Mouse (Mus musculus): ENCODE data around the gene Pou3f1. TPM values are rescaled to one million over a fixed set of nuclear protein-coding genes. Genes with fewer than 3 reads are reported as not detected.

The Pou3f1 gene
- polyA plus RNA-seq, 1 experiment from 2014 or later, result not detected

DNA sequence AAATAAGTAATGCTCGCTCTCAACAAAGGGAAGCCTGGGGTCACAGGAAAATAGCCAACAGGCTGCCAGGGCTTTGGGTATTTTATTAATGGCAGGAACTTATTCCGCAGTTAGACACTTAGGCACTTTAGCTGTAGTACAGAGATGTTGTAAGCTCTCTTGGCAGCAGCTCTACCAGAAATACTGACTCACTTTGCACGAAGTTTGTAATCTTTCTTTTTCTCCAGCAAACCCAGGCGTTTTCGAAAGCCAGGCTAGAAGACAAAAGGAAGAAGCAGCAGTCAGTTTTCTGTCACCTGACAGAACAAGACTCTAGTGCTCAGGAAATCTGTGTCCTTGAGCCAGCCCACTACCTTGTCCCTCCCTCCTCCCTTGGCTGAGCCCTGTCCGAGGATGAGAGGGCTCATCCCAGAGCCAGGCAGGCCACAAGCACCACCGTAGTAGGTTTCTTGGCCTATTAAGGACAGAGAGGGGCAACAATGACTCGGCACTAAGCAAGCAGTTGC lies 29.3 kb downstream of the Pou3f1 start:
- WGBS (ENCODE audit: insufficient replicate concordance), result 70% methylated on average over 8 of the region's 8 CpGs
- no peak overlapping the region for H3K27ac ChIP-seq (ENCODE audit: low read length)
- no peak overlapping the region for H3K4me2 ChIP-seq (ENCODE audit: low read depth, low read length)
- peaks cover 15% of the 10 kb centered on the region for H3K36me3 ChIP-seq (ENCODE audit: control insufficient read depth, insufficient read depth)
- H3K27me3 ChIP-seq (ENCODE audit: control insufficient read depth, insufficient read depth, low read depth, low read length), result no peaks in the 10 kb centered on the region
- H3K4me3 ChIP-seq (ENCODE audit: low read depth, low read length), result no peak overlapping the region
- no peak overlapping the region for H3K9ac ChIP-seq (ENCODE audit: low read depth, low read length)
- ATAC-seq (ENCODE audit: low read depth), result no peak
- H3K4me1 ChIP-seq (ENCODE audit: control insufficient read depth, low read depth, low read length), result no peaks in the 10 kb centered on the region; the same call in 1 of the 2 replicates
- no peaks in the 10 kb centered on the region for H3K9me3 ChIP-seq (replicated peaks; ENCODE audit: control insufficient read depth, low read length)

DNA sequence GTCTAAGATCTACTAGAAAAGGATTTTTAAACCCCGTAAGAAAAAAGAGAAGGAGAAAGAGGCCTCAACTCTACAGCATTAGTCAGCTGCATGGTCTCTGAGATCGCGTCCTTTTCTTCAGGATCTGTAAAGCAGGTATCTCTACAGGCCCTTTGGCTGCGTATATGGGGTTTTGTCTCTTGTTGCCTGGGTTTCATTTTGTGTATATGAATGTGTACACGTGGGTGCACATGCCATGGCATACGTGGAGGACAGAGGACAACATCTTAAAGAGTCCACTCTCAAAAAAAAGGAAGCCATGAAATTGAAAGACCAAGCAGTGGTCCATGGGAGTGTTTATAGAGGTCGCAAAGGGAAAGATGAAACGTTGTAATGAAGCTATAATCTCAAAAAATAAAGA lies 34.8 kb downstream of the Pou3f1 start:
- Histone ChIP-seq H3K4me1 (ENCODE audit: control insufficient read depth, low read depth, low read length) (peaks cover 27% of the 10 kb centered on the region), H3K9ac (ENCODE audit: low read depth, low read length) (no peak overlapping the region), H3K9me3 (replicated peaks; ENCODE audit: control insufficient read depth, low read length) (no peaks in the 10 kb centered on the region), H3K4me2 (ENCODE audit: low read depth, low read length) (no peak overlapping the region), H3K27me3 (ENCODE audit: control insufficient read depth, insufficient read depth, low read depth, low read length) (no peaks in the 10 kb centered on the region), H3K27ac (ENCODE audit: low read length) (no peak overlapping the region), H3K36me3 (ENCODE audit: control insufficient read depth, insufficient read depth) (no peaks in the 10 kb centered on the region), H3K4me3 (ENCODE audit: low read depth, low read length) (no peak overlapping the region)
- WGBS (ENCODE audit: insufficient replicate concordance), result 59% methylated on average over 8 of the region's 8 CpGs
- ATAC-seq (ENCODE audit: low read depth), result no peak

DNA sequence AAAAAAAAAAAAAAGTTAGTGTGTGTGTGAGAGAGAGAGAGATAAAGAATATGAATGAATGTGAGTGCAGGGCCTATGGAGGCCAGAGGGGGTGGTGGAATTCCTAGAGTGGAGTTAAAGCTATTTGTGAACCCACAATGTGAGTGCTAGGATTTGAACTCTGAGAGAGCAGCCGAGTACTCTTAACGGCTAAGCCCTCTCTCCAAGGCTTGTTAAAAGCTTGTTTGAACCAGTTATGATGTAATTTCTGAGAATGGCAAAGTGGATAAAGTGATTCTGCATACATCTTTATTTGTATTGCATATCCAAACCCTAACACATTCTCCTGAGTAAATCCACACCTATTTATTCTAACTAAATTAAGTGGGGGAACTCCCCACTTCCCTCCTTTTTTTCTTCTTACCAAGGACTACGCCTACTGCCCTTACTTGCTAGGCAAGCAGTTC lies 35.8 kb downstream of the Pou3f1 start:
- H3K27ac ChIP-seq (ENCODE audit: low read length), result no peak overlapping the region
- no peaks in the 10 kb centered on the region for H3K36me3 ChIP-seq (ENCODE audit: control insufficient read depth, insufficient read depth)
- H3K4me1 ChIP-seq (ENCODE audit: control insufficient read depth, low read depth, low read length), result peaks cover 27% of the 10 kb centered on the region
- peak overlapping the region; percentile 93 for H3K9ac ChIP-seq (ENCODE audit: low read depth, low read length)
- no peaks in the 10 kb centered on the region for H3K27me3 ChIP-seq (ENCODE audit: control insufficient read depth, insufficient read depth, low read depth, low read length)
- H3K9me3 ChIP-seq (replicated peaks; ENCODE audit: control insufficient read depth, low read length), result no peaks in the 10 kb centered on the region
- ATAC-seq (ENCODE audit: low read depth), result no peak
- peak overlapping the region; percentile 88 for H3K4me3 ChIP-seq (ENCODE audit: low read depth, low read length)
- peak overlapping the region; percentile 70 for H3K4me2 ChIP-seq (ENCODE audit: low read depth, low read length)
- 42% methylated on average over 3 of the region's 3 CpGs for WGBS (ENCODE audit: insufficient replicate concordance)

DNA sequence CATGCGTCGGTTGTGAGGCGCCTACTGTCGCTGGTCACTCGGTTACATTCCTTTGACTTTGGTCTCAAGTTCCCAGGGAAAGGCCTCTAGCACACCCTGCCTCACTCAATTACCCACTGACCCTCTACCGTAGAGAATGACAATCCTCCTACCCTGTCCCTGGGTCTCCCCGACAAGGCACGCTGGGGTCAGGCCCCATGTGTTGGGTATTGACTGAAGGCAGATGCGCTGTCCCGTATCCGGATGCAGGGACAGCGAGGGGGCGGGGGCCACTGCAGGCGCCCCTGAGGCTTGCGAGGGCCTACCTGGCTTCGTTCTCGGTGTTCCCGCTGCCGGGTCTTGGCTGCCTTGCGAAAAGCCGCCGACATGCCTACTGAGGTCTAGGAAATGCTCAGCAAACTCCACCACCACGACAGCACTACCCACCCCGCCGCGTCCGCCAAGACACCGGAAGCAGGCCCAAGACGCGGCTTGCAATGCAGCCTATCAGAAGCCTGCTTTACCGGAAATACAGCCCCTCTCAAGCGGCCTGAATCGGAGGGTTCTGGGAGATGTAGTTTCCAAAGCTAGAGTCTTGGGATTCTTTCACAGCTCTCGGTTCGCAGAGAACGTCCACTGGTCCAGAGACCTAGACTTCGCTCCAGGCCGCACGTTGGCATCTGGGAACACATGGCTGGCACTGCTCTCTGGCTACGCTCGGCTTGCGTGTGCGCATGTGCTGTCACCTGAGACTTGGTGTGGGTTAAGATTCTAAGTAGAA lies 36.7 kb downstream of the Pou3f1 start, which contains the start of gene Utp11:
Gene Utp11 (minus strand): TSS at position 466 of the 760 bp plus-strand sequence.
- Histone ChIP-seq H3K4me2 (ENCODE audit: low read depth, low read length) (peak within 1 kb of the TSS; percentile 70), H3K36me3 (ENCODE audit: control insufficient read depth, insufficient read depth) (no peaks in the 10 kb centered on the region), H3K27ac (ENCODE audit: low read length) (peak within 1 kb of the TSS; percentile 57), H3K27me3 (ENCODE audit: control insufficient read depth, insufficient read depth, low read depth, low read length) (no peaks in the 10 kb centered on the region), H3K4me1 (ENCODE audit: control insufficient read depth, low read depth, low read length) (peaks cover 27% of the 10 kb centered on the region), H3K9ac (ENCODE audit: low read depth, low read length) (peak within 1 kb of the TSS; percentile 93), H3K4me3 (ENCODE audit: low read depth, low read length) (peak within 1 kb of the TSS; percentile 88), H3K9me3 (replicated peaks; ENCODE audit: control insufficient read depth, low read length) (no peaks in the 10 kb centered on the region)
- WGBS (ENCODE audit: insufficient replicate concordance), result under 1% methylated on average over 43 of the region's 43 CpGs
- ATAC-seq (ENCODE audit: low read depth), result peak; percentile 97

DNA sequence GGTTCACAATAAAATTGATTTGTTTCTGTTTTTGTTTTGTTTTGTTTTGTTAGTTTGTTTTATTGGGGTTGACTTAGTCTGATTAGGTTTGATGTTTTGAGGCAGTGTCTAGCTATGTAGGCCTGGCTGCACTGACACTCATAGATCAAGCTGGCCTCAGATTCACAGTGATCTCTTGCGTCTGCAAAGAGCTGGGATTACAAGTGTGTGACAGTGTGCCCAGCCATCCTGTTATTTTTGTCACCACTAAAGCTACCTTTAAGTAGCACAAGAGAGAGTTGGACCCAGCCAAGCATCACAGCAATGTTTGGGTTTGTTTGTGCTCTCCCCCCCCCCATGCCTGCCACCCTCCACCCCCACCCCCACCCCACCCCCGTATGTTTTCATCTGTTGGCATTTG lies 38.0 kb downstream of the Pou3f1 start:
- Histone ChIP-seq H3K27ac (ENCODE audit: low read length) (no peak overlapping the region), H3K27me3 (ENCODE audit: control insufficient read depth, insufficient read depth, low read depth, low read length) (no peaks in the 10 kb centered on the region), H3K9me3 (replicated peaks; ENCODE audit: control insufficient read depth, low read length) (no peaks in the 10 kb centered on the region), H3K9ac (ENCODE audit: low read depth, low read length) (no peak overlapping the region), H3K4me1 (ENCODE audit: control insufficient read depth, low read depth, low read length) (peaks cover 27% of the 10 kb centered on the region), H3K36me3 (ENCODE audit: control insufficient read depth, insufficient read depth) (no peaks in the 10 kb centered on the region), H3K4me2 (ENCODE audit: low read depth, low read length) (no peak overlapping the region), H3K4me3 (ENCODE audit: low read depth, low read length) (no peak overlapping the region)
- 68% methylated on average over 2 of the region's 2 CpGs for WGBS (ENCODE audit: insufficient replicate concordance)
- no peak for ATAC-seq (ENCODE audit: low read depth)

DNA sequence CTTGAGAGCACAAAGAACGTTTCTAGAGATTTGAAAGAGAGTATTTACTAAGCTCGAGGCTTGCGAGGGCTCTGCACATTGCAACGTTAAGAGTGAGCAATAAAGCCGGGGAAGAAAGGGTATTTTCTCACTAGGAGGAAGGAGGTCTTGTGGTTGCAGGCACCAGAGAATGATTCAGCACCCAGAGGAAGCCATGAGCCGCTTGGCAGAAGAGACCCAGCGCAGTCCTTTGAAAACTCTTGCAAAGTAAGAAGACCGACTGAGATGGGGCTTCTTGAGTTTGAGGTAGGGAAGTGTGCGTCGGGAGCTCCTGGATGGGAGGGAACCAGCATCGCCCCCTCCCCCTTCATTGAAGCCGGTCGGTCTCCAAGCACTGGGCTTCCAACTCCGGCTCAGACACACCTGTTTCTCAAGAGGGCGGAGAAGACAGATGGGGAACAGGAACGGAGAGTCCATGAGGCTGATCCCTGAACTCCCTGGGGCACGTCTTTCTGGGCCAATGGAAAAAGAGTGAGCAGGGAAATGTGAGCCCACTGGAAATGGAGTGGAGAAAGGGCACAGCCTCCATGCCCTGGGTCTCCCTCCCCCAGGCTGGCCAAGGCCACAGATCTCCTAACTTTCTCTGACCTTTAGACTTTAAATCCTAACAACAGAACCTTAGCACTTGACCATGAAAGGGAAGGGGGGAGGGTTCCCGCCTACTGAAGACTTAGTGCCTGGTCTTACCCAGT lies 39.3 kb downstream of the Pou3f1 start:
- H3K36me3 ChIP-seq (ENCODE audit: control insufficient read depth, insufficient read depth), result no peaks in the 10 kb centered on the region
- H3K27ac ChIP-seq (ENCODE audit: low read length), result peak overlapping the region; percentile 35; the same call in 1 of the 2 replicates
- H3K9me3 ChIP-seq (replicated peaks; ENCODE audit: control insufficient read depth, low read length), result no peaks in the 10 kb centered on the region
- 5% methylated on average over 18 of the region's 18 CpGs for WGBS (ENCODE audit: insufficient replicate concordance)
- ATAC-seq (ENCODE audit: low read depth), result no peak
- peak overlapping the region; percentile 36; the same call in 1 of the 2 replicates for H3K9ac ChIP-seq (ENCODE audit: low read depth, low read length)
- peak overlapping the region; percentile 47 for H3K4me2 ChIP-seq (ENCODE audit: low read depth, low read length)
- H3K27me3 ChIP-seq (ENCODE audit: control insufficient read depth, insufficient read depth, low read depth, low read length), result peaks cover 5% of the 10 kb centered on the region
- peaks cover 36% of the 10 kb centered on the region for H3K4me1 ChIP-seq (ENCODE audit: control insufficient read depth, low read depth, low read length)
- H3K4me3 ChIP-seq (ENCODE audit: low read depth, low read length), result peak overlapping the region; percentile 35

DNA sequence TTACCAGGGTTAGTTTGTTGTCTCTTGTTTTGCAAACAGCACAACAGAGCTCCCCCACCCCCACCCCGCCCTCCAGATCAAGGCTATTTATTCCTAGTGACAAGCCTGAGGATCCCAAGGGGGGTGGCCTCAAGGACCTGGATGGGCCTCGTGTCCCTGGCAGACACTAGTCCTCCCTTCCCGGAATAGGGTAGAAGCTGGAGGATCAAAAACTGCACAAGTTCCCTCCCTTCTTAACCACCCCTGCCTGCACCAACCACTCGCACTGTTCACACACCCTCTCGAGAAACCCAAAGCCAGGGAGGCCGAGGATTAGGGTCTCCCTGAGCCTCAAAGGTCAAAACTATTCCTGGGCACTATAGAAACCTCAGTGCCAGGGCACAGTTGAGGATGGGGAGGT lies 43.2 kb downstream of the Pou3f1 start:
- Histone ChIP-seq H3K9ac (ENCODE audit: low read depth, low read length) (no peak overlapping the region), H3K4me3 (ENCODE audit: low read depth, low read length) (no peak overlapping the region)
- 36% methylated on average over 6 of the region's 6 CpGs for WGBS (ENCODE audit: insufficient replicate concordance)

DNA sequence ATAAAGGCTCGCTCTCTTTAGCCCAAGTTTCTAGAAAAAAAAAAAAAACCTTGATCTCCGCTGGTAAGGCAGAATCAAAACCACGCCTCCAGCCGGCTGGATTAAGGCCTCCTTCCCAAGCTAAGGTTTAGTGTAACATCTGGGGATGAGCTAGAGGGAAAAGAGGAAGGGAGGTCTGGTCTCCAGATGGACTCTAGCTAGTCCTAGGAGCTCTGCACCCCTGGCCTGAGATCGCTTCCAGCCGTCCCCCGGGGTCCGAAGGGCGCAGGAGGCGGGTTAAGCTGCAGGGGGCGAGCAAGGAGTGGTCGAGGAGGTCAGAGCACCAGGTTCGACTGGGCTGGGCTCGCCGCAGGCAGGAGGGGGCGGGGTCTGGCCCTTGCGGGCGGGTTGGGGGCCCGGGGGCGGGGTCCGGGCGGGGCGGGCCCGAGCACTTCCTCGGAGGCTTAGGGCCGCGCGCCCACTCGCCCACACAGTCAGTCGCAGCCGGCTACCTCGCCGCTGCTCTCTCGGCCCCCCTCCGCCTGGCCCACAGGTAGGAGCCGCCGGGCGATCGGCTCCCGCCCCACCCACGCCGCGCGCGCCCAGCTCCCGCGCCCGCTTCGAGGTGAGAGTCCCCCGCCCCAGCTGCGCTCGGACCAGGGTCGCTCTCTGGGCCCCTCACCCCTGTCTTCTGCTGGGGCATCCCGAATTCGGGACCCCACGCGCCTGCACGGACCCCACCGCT lies 43.8 kb downstream of the Pou3f1 start, which contains the start of gene Fhl3:
Gene Fhl3 (plus strand): TSS at position 454 of the 724 bp plus-strand sequence.
- peaks cover 15% of the 10 kb centered on the region for H3K27me3 ChIP-seq (ENCODE audit: control insufficient read depth, insufficient read depth, low read depth, low read length)

More for the DNA sequence above, 43.2 kb downstream of the Pou3f1 start:
- Histone ChIP-seq H3K27me3 (ENCODE audit: control insufficient read depth, insufficient read depth, low read depth, low read length) (peaks cover 15% of the 10 kb centered on the region), H3K9me3 (replicated peaks; ENCODE audit: control insufficient read depth, low read length) (no peaks in the 10 kb centered on the region), H3K27ac (ENCODE audit: low read length) (no peak overlapping the region), H3K4me1 (ENCODE audit: control insufficient read depth, low read depth, low read length) (peaks cover 31% of the 10 kb centered on the region), H3K36me3 (ENCODE audit: control insufficient read depth, insufficient read depth) (no peaks in the 10 kb centered on the region), H3K4me2 (ENCODE audit: low read depth, low read length) (peak overlapping the region; percentile 72; the same call in 1 of the 2 replicates)
- ATAC-seq (ENCODE audit: low read depth), result no peak

More for the DNA sequence above, 43.8 kb downstream of the Pou3f1 start, which contains the start of gene Fhl3:
- Histone ChIP-seq H3K4me1 (ENCODE audit: control insufficient read depth, low read depth, low read length) (peaks cover 38% of the 10 kb centered on the region), H3K4me2 (ENCODE audit: low read depth, low read length) (peak within 1 kb of the TSS; percentile 72), H3K4me3 (ENCODE audit: low read depth, low read length) (peak within 1 kb of the TSS; percentile 69), H3K9me3 (replicated peaks; ENCODE audit: control insufficient read depth, low read length) (no peaks in the 10 kb centered on the region), H3K27ac (ENCODE audit: low read length) (peak within 1 kb of the TSS; percentile 53), H3K36me3 (ENCODE audit: control insufficient read depth, insufficient read depth) (no peaks in the 10 kb centered on the region), H3K9ac (ENCODE audit: low read depth, low read length) (peak within 1 kb of the TSS; percentile 70)
- under 1% methylated on average over 35 of the region's 59 CpGs for WGBS (ENCODE audit: insufficient replicate concordance)
- peak; percentile 79 for ATAC-seq (ENCODE audit: low read depth)

Data from liver, embryonic 16.5 days (tissue).